Mouse (Mus musculus) cortical plate, adult 2 months (tissue): ENCODE measurements around the gene Cfap58.

Source experiments
- CTCF ChIP-seq: fragments of 200-500 bp; IDR thresholded peaks from 2 replicates; pipeline ENCODE4 v1.5.1; 2011; ENCODE audit warnings: mild to moderate bottlenecking, control low read depth, low read length; ENCODE audit not compliant: insufficient read depth; ENCODE audit errors: extremely low read depth
- POLR2A ChIP-seq: fragments of 200-500 bp; IDR thresholded peaks from 2 replicates; pipeline ENCODE4 v1.6.1; 2011; ENCODE audit warnings: mild to moderate bottlenecking, low read length, control low read depth; ENCODE audit not compliant: insufficient read depth; ENCODE audit errors: extremely low read depth

GRCm38 (mm10) chr19:48001240-48001639 is 63.8 kb downstream of the Cfap58 start:
- TF ChIP-seq CTCF, result no peak
- TF ChIP-seq POLR2A, result no peak
